Comparison of ENCODE assay signal across 11 mouse cellular contexts in genomic region chr3:95499024-95499423, GRCm38 (mm10). TPM values are rescaled to one million over a fixed set of nuclear protein-coding genes. Genes with fewer than 3 reads are reported as not detected.
DNase-seq lines count a peak whose midpoint lies in the region; ATAC-seq lines count a peak whose summit lies in the region.
"Had no signal": no experiment of that assay in that cellular context is flagged by ENCODE, and none has a peak within 500 bp of the region (broad histone marks: within the 10 kb centered on the region; RNA-seq: fewer than 3 reads in every experiment).

Gene Ctsk (plus strand): TSS chr3:95499256.

- H3K9me3 ChIP-seq in heart, embryonic 16.5 days (replicated peaks; ENCODE audit: control insufficient read depth, low read length) = no peaks in the 10 kb centered on the region
- H3K9me3 ChIP-seq in stomach, embryonic 15.5 days = no peaks in the 10 kb centered on the region
- H3K9me3 ChIP-seq: forebrain, embryonic 13.5 days had no signal

- no peaks in the 10 kb centered on the region for H3K27me3 ChIP-seq in heart, embryonic 16.5 days (ENCODE audit: control insufficient read depth, insufficient read depth, low read length)
- no peaks in the 10 kb centered on the region for H3K27me3 ChIP-seq in stomach, embryonic 15.5 days (replicated peaks)
- H3K27me3 ChIP-seq: forebrain, embryonic 13.5 days had no signal

- H3K27ac ChIP-seq in heart, embryonic 16.5 days (ENCODE audit: low read length) = peak within 1 kb of the TSS; percentile 75
- no peak within 1 kb of the TSS for H3K27ac ChIP-seq in stomach, embryonic 15.5 days
- H3K27ac ChIP-seq: forebrain, embryonic 13.5 days had no signal

- 58% methylated on average over 7 of the region's 7 CpGs for WGBS in heart, embryonic 16.5 days
- 56% methylated on average over 7 of the region's 7 CpGs for WGBS in stomach, embryonic 15.5 days

- ATAC-seq in heart, embryonic 16.5 days (replicated peaks; ENCODE audit: extremely low read depth, insufficient read depth, low FRiP score) = peak; percentile 68
- 0 out of 2 replicates have a peak, but pooled peaks have one; percentile 18 for ATAC-seq in stomach, embryonic 15.5 days (ENCODE audit: insufficient read depth, low FRiP score, low read depth)
- ATAC-seq: forebrain, embryonic 13.5 days had no signal

- H3K4me3 ChIP-seq in heart, embryonic 16.5 days (ENCODE audit: low read length) = peak within 1 kb of the TSS; percentile 38
- H3K4me3 ChIP-seq in stomach, embryonic 15.5 days (replicated peaks) = peak within 1 kb of the TSS; percentile 4; the same call in 1 of the 2 replicates
- H3K4me3 ChIP-seq: forebrain, embryonic 13.5 days had no signal

- H3K36me3 ChIP-seq in heart, embryonic 16.5 days (ENCODE audit: control insufficient read depth, insufficient read depth) = peaks cover 21% of the 10 kb centered on the region
- peaks cover 11% of the 10 kb centered on the region; the same call in 1 of the 2 replicates for H3K36me3 ChIP-seq in stomach, embryonic 15.5 days

- intact Hi-C loops in heart, postnatal 25 days (cut with DNase I) = no loop called here

- H3K4me2 ChIP-seq in heart, embryonic 16.5 days (ENCODE audit: low read depth, low read length) = peak within 1 kb of the TSS; percentile 41
- H3K4me2 ChIP-seq in stomach, embryonic 15.5 days = peak within 1 kb of the TSS; percentile 35; the same call in 1 of the 2 replicates
- H3K4me2 ChIP-seq: forebrain, embryonic 13.5 days had no signal

- peaks cover 6% of the 10 kb centered on the region for H3K4me1 ChIP-seq in heart, embryonic 16.5 days (ENCODE audit: control insufficient read depth, insufficient read depth, low read length)
- no peaks in the 10 kb centered on the region for H3K4me1 ChIP-seq in stomach, embryonic 15.5 days

- no peak within 1 kb of the TSS for H3K9ac ChIP-seq in heart, embryonic 16.5 days (ENCODE audit: low read length)
- no peak within 1 kb of the TSS for H3K9ac ChIP-seq in stomach, embryonic 15.5 days
- H3K9ac ChIP-seq: forebrain, embryonic 13.5 days had no signal

- DNase-seq in heart, adult 11 months = peak; percentile 91
- DNase-seq in heart, postnatal 25 days (ENCODE audit: low spot score) = no peak
- DNase-seq in lung, postnatal 10 days = peak; percentile 31
- DNase-seq in lung, postnatal 36 days = no peak
- no peak for DNase-seq in cerebellum, adult 18-20 months
- no peak for DNase-seq in ovary, adult 18-20 months (ENCODE audit: low spot score)
- DNase-seq: adrenal gland, adult 2 months; liver had no signal

RNA-seq across cellular contexts. Expression of gene Ctsk, which starts in this region (rescaled TPM):
- total RNA-seq in heart, postnatal 25 days (2021) = 10 to 100 TPM in 1 of 2 experiments, 1 to 10 TPM in 1; 8.7 to 10.9 TPM
- polyA plus RNA-seq in heart, embryonic 16.5 days (2015; fragmentation: Nextera tagmentation; extraction: Ambion mirVana) = 17.4 and 18.4 TPM in 2 replicates
- polyA plus RNA-seq in stomach, embryonic 15.5 days (2015; fragmentation: Nextera tagmentation; extraction: Ambion mirVana) = 11.7 and 12.2 TPM in 2 replicates

Comparison
In these comparisons a context has a peak if more than half of its experiments do, and no peak if none do; other contexts are left out.
1. DNase-seq: peak in heart, adult 11 months (single experiment) and lung, postnatal 10 days (single experiment); none in heart, postnatal 25 days (single experiment), lung, postnatal 36 days (single experiment), cerebellum, adult 18-20 months (0 of 2) and ovary, adult 18-20 months (single experiment).